Mouse (Mus musculus) midbrain, postnatal 0 days (tissue): ENCODE measurements around the gene Slc36a2. TPM values are rescaled to one million over a fixed set of nuclear protein-coding genes. Genes with fewer than 3 reads are reported as not detected.

Experiments used
- ATAC-seq: fragments of 200-750 bp; cut with Nextera tagmentation; 2 replicates; pipeline ENCODE4 v1.8.0; 2017; ENCODE audit warnings: moderate number of reproducible peaks, mild to moderate bottlenecking, moderate TSS enrichment, moderate library complexity; ENCODE audit not compliant: low FRiP score
- DNase-seq: peaks from one replicate; pipeline ENCODE4 v3.0.0-alpha.2; 2015; ENCODE audit warnings: low spot score
- H3K27ac ChIP-seq: fragments of 300-500 bp; sonication (generic); 2 replicates; pipeline ENCODE4 v1.5.1; 2014; ENCODE audit warnings: low read depth, mild to moderate bottlenecking, low read length, mixed read lengths
- H3K27me3 ChIP-seq: fragments of 300-500 bp; sonication (generic); 2 replicates; pipeline ENCODE4 v1.6.1; 2014; ENCODE audit warnings: low read length, control low read depth, mixed read lengths; ENCODE audit not compliant: insufficient read depth
- H3K36me3 ChIP-seq: fragments of 300-500 bp; sonication (generic); 2 replicates; pipeline ENCODE4 v1.6.1; 2014; ENCODE audit warnings: low read length, control low read depth, mixed read lengths; ENCODE audit not compliant: insufficient read depth
- H3K4me1 ChIP-seq: fragments of 300-500 bp; sonication (generic); 2 replicates; pipeline ENCODE4 v1.6.1; 2014; ENCODE audit warnings: mild to moderate bottlenecking, control low read depth, antibody characterized with exemption, low read length, mixed read lengths; ENCODE audit not compliant: insufficient read depth
- H3K4me2 ChIP-seq: fragments of 300-500 bp; sonication (generic); 2 replicates; pipeline ENCODE4 v1.6.1; 2014; ENCODE audit warnings: low read depth, mild to moderate bottlenecking, low read length, mixed read lengths; ENCODE audit not compliant: poor library complexity, severe bottlenecking
- H3K4me3 ChIP-seq: fragments of 300-500 bp; sonication (generic); 2 replicates; pipeline ENCODE4 v1.5.1; 2014; ENCODE audit warnings: low read depth, mild to moderate bottlenecking, low read length, moderate library complexity
- H3K9ac ChIP-seq: fragments of 300-500 bp; sonication (generic); replicated peaks from 2 replicates; pipeline ENCODE4 v1.6.1; 2014; ENCODE audit warnings: mild to moderate bottlenecking, low read length, moderate library complexity, mixed read lengths; ENCODE audit not compliant: poor library complexity, severe bottlenecking
- H3K9me3 ChIP-seq: fragments of 300-500 bp; sonication (generic); 2 replicates; pipeline ENCODE4 v1.6.1; 2016; ENCODE audit warnings: low read length, control low read depth
- CTCF ChIP-seq: IDR thresholded peaks from 2 replicates; pipeline ENCODE4 v1.5.1; 2016; ENCODE audit warnings: antibody characterized with exemption, mild to moderate bottlenecking
- WGBS: fragments of 180-500 bp; shearing (Covaris S2); extraction: QIAGEN DNeasy Blood & Tissue Kit; methylation state at CpG from one replicate; pipeline ENCODE4 v1.1.7; 2014; 5-methylcytosine and 5-hydroxymethylcytosine counted together
- polyA plus RNA-seq: library from polyadenylated mRNA; unstranded; fragments of >200 nt; fragmentation: Nextera tagmentation; extraction: Ambion mirVana; gene quantifications from 2 replicates; pipeline ENCODE4 v1.2.1, GENCODE M21; 2015
- total RNA-seq: library from RNA; depleted of rRNA; stranded (reverse); fragments of >200 nt; gene quantifications from 2 replicates; pipeline ENCODE4 v1.2.3, GENCODE M21; 2014; rRNA removed

The Slc36a2 gene
- total and polyA plus RNA-seq, 2 experiments from 2014 or later: 0.27 to 0.79 TPM

DNA sequence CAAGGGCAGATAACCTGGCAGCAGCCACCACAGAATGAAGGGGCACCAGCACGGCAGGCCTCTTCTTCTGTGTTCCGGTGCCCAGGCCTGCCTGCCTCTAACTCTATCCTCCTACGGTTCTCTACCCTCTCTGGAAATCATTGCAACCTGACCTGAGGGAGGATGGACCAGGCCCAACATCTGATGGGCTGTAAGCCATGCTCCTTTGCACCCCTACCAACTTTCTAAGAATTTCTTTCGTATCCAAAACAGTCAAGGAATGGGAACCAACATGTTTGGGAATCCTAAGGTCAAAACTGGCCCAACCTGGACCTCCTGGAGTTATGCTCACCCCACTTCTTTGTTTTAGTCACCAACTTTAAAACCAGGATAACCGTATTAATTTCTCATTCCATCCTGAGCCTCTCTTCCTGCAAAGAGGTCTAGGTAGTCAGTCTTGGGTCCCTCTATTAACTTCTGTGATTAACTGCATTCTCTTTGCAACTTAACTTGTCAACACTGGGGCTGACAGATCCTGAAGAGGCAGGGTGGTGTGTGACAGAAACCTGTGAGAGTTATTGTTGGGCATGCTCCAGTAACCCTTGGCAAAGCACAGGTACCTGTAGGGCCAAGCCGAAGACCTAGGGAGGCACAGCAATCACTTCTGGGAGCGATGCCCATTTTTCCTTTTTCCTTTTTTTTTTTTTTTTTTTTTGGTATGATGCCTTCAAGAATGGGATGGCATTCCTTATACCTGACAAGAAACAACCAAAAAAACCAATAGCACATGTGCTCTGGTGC lies 75.2 kb downstream of the Slc36a2 start:
- 89% methylated on average over 7 of the region's 7 CpGs for WGBS

More for the DNA sequence above, 75.2 kb downstream of the Slc36a2 start:
- peaks cover 28% of the 10 kb centered on the region for H3K36me3 ChIP-seq
- no peak overlapping the region for H3K4me3 ChIP-seq
- no peak for TF ChIP-seq CTCF
- ATAC-seq: no peak
- no peak for DNase-seq
- H3K9ac ChIP-seq: no peak overlapping the region
- H3K27ac ChIP-seq: no peak overlapping the region
- no peaks in the 10 kb centered on the region for H3K4me1 ChIP-seq
- no peaks in the 10 kb centered on the region for H3K9me3 ChIP-seq
- no peak overlapping the region for H3K4me2 ChIP-seq
- no peaks in the 10 kb centered on the region for H3K27me3 ChIP-seq

Other genes starting within 250 kb of the Slc36a2 start
- gene Tnip1, start 222.2 kb downstream of the Slc36a2 start, total RNA-seq: 19.2 and 20.9 TPM in 2 replicates
- gene Tnip1, start 222.2 kb downstream of the Slc36a2 start, polyA plus RNA-seq: 17.0 and 17.2 TPM in 2 replicates
- gene Anxa6, start 151.6 kb downstream of the Slc36a2 start, total RNA-seq: 48.2 and 51.5 TPM in 2 replicates
- gene Anxa6, start 151.6 kb downstream of the Slc36a2 start, polyA plus RNA-seq: 37.6 and 39.3 TPM in 2 replicates
- 0.33 and 2.2 TPM in 2 replicates for gene Ccdc69, start 106.9 kb downstream of the Slc36a2 start, total RNA-seq
- gene Ccdc69, start 106.9 kb downstream of the Slc36a2 start, polyA plus RNA-seq: 0.39 and 0.52 TPM in 2 replicates
- gene Gm2a, start 87.0 kb downstream of the Slc36a2 start, total RNA-seq: 31.5 and 46.4 TPM in 2 replicates
- gene Gm2a, start 87.0 kb downstream of the Slc36a2 start, polyA plus RNA-seq: 50.0 and 55.7 TPM in 2 replicates
- not detected in 2 replicates for gene Slc36a3, start 33.4 kb downstream of the Slc36a2 start, total RNA-seq
- not detected in 2 replicates for gene Slc36a3, start 33.4 kb downstream of the Slc36a2 start, polyA plus RNA-seq
- gene Slc36a1, start 19.3 kb upstream of the Slc36a2 start, total RNA-seq: 27.6 and 31.8 TPM in 2 replicates
- 2.5 and 2.8 TPM in 2 replicates for gene Slc36a1, start 19.3 kb upstream of the Slc36a2 start, polyA plus RNA-seq
- gene Fat2, start 151.5 kb upstream of the Slc36a2 start, total RNA-seq: 1.1 and 4.2 TPM in 2 replicates
- 0.04 TPM in 2 replicates for gene Fat2, start 151.5 kb upstream of the Slc36a2 start, polyA plus RNA-seq
- 261 and 313 TPM in 2 replicates for gene Sparc, start 238.1 kb upstream of the Slc36a2 start, total RNA-seq
- 570 and 625 TPM in 2 replicates for gene Sparc, start 238.1 kb upstream of the Slc36a2 start, polyA plus RNA-seq